Mouse (Mus musculus) splenic B cell, adult 2 months (primary cell): ENCODE data around the gene Erf.

Experiments
- DNase-seq: peaks from one replicate; pipeline ENCODE4 v3.0.0-alpha.2; 2011; ENCODE audit warnings: low read depth, low spot score
- H3K27me3 ChIP-seq: 2 replicates; pipeline ENCODE4 v1.6.1; 2012; ENCODE audit warnings: mild to moderate bottlenecking, low read length, moderate library complexity, mixed read lengths; ENCODE audit not compliant: control insufficient read depth, poor library complexity, insufficient read depth, severe bottlenecking
- H3K36me3 ChIP-seq: 2 replicates; pipeline ENCODE4 v1.6.1; 2012; ENCODE audit warnings: mild to moderate bottlenecking, low read length, moderate library complexity, mixed read lengths; ENCODE audit not compliant: control insufficient read depth, poor library complexity, insufficient read depth, severe bottlenecking

Erf gene

DNA sequence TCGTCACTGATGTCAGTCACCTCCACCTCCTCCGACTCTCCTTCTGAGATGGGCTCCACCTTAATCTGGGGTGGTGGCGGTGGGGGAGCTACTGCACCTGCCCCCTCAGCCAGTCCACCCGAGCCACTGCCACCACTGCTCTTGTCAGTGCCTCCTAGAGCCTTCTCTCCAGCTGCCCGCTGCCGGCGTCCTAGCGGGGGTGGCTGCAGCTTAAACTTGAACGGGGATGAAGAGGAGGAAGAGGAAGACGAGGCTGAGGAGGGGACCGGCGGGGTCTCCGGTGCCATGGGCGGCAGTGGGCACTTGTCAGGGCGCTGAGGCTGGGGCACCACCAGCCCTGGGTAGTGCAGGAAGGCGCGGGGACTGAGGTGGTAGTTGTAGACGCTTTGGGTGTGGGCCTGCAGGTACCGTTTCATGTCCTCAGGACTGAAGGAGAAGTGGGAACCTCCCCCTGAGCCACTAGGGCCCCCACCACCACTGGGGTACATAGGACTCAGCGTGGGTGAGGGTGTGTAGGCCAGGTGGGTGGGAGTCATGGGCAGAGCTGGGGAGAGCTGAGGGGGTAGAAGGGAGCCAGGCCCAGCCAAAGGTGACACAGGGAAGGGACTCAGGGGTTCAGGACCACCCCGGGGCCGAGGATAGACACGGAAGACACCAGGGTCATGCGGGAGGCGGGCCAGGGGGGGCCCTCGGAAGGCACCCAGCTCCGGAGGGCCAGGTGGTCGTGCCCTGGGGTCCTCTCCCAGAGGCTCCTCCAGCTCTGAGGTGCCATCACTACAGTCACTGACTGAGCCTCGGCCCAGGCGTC, 5.8 kb downstream of the Erf start:
- no peaks in the 10 kb centered on the region; the same call in 1 of the 2 replicates for H3K36me3 ChIP-seq
- DNase-seq = no peak
- H3K27me3 ChIP-seq = no peaks in the 10 kb centered on the region; the same call in 1 of the 2 replicates

DNA sequence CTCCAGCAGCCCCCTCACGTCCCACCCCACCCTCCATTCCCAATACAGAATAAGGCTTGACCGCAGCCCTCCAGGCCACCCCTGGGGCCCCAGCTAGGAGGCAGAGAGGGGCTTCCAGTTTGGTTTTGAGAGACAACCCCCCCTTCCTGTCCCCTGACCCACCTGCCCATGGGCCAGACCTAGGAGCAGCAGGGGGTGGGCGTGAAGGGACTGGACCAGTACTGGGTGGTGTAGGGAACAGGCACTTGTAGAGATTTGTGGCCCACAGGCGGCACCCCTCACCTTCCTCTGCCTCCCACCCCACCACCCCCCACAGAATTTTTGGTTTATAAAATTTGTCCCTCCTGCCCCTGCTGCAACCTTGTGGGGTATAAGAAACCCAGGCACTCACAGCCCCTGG, 7.2 kb downstream of the Erf start:
- Histone ChIP-seq H3K27me3 (no peaks in the 10 kb centered on the region), H3K36me3 (no peaks in the 10 kb centered on the region; the same call in 1 of the 2 replicates)
- DNase-seq = no peak

DNA sequence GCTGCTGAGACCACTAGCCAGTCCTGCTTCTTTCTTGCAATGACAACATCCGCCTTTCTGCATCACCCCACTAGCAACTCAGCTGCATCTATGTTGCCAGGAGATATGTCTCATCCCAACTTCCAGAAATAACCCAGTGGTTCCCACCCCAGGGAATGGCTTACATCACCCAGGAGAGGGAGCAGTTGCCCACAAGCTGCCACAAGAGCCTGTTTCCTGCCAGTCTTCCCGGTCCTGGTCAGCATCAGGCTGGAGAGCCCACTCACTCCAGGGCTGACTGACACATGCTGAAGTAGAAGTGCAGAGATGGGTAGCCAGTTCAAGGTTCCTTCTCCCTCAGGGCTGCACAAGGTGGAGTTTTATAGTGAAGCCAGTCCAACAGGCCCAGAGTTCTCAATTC, 9.5 kb downstream of the Erf start:
- Histone ChIP-seq H3K27me3 (no peaks in the 10 kb centered on the region), H3K36me3 (no peaks in the 10 kb centered on the region; the same call in 1 of the 2 replicates)
- DNase-seq = no peak

DNA sequence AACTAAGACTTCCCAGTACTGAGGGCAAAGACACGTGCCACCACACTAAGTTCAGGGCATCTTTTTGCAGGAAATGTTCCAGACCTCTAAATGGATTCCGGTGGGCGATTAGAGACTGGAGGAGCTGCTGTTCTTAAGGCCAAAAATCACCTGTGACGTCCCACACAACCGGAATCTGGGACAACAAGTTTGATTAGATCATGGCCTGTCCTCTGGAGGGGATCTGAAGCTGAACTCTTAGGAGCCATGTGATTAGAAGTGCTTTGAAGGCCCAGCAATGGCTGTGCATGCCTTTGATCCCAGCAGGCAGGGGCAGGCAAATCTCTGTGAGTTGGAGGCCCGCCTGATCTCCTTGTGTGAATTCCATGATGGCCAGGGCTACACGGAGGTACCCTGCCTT, 9.9 kb downstream of the Erf start:
- no peaks in the 10 kb centered on the region for H3K27me3 ChIP-seq
- no peak for DNase-seq
- no peaks in the 10 kb centered on the region; the same call in 1 of the 2 replicates for H3K36me3 ChIP-seq

DNA sequence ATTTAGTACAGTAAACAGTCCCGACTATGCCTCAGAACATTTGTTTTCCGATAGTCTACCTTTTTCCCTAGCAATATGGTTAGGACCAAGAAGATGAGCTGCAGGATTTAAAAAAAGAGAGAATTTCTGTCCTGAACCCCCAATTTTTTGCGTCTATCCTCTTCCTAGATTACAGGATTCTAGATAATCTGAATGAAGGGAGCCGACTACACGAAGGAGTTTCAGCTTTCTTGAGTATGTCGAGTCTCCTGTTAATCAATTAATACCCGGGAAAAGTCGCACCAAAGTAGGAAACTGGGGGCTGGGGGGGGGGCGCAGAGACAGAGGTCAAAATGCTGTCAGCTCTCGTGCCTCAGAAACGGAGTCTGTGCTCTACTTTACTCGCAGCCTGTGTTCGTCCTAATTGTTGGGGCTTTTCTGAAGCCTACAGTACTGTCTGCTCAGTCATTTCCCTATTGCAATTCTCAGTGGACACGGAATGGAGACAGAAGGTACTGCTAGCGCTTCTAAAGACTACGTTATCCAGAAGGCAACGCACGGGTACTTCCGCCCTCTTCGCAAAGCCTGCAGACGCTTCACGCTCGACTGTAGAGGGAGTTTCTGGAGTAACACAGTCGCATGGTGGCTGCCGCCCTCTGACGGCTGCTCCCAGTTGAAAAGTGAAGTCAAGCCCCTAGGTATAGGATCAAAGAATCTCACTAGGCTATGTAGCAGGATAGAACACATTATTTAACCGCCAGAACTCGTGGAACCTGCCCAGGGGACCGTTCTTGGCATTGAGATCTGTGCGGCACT, 11.5 kb downstream of the Erf start:
- Histone ChIP-seq H3K36me3 (peaks cover 2% of the 10 kb centered on the region; the same call in 1 of the 2 replicates), H3K27me3 (no peaks in the 10 kb centered on the region)
- DNase-seq = peak; percentile 96

DNA sequence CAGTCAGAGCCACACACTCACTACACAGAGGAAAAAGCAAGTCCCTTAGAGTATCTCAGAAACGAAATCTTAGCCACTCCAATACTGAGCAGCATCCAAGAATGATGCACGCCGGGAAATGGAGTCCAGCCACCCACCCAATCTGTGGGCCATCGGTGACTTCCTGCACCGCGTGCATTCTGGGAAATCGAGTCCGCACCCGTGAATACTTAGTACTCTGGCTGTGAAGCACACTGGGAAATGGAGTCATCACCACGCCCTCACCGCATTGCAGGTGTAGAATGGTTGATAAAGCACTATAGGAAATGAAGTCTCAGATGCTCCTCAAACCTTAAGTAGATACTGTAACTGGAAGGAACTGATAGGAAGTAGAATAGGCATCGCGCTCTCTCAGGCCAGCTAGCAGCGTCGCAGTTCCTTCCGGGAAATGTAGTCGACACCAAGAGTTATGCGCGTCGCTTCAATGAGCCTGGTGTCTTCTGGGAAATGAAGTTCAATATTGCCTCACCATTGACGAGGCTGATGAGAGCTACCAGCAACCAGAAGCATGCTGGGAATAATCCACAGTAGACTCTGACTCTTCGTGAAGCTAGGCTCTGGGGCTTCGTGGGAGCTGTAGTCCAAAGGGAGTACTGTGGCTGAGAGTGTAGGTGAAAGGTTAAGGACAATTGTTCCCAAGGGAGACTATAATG, 12.4 kb downstream of the Erf start:
- no peaks in the 10 kb centered on the region for H3K27me3 ChIP-seq
- peaks cover 7% of the 10 kb centered on the region for H3K36me3 ChIP-seq
- DNase-seq = peak; percentile 96

DNA sequence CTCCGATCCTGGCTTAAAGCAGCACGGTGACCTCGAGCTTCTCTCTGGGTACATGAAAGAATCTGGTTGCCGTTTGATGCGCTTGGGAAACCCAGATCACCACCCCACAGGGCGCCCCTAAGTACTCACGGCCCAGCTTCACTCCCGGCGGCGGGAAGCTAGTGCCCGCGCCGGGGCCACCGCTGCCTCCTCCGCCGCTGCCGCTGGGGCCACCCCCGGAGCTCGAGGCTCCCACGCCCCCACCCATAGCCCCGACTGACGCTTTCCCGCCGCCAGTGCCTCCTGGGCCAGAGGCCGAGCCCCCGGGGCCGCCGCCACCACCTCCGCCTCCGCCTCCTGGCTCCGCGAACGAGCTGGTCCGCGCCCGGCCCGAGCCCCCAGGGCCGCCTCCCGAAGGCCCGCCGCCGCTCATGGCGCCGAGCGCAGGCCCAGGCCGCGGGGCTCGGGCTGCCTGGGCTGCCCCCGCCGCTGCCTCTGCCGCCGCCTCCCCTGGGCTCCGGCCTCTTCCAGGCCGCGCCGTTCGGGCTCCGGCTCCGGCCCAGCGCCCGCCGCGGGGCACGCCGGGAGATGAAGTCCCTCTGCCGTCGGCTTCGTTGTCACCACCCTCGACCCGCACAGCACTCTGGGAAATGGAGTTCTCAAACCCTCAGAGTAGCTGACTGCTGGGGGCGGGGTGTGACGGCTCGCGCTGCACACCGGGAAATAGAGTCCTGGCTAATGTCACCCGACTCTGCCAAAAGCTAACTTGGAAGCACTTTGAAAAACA, 13.1 kb downstream of the Erf start, which contains the start of gene Gsk3a:
Gsk3a (minus strand) TSS at position 603 of the 766 bp plus-strand sequence.
- DNase-seq = peak; percentile 97
- peaks cover 7% of the 10 kb centered on the region for H3K36me3 ChIP-seq
- H3K27me3 ChIP-seq = no peaks in the 10 kb centered on the region

DNA sequence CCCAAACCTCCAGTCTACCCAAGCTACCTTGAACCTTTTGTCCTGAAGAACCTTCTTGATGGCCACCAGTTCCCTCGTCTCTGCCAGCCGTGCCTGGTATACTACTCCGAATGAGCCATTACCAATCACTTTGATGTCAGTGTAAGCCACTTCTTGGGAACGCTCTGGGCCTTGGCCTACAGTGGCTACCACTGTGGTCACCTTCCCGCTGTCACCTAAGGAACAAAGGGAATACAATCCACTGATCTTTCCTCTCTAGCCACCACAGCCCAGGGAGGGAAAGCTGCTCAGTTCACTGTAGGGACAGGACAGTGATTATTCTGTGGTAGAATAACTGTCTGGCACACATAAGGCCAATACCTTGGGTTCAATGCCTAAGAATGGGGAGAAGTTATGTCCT, 15.0 kb downstream of the Erf start:
- Histone ChIP-seq H3K36me3 (peaks cover 7% of the 10 kb centered on the region), H3K27me3 (no peaks in the 10 kb centered on the region)
- DNase-seq = no peak

DNA sequence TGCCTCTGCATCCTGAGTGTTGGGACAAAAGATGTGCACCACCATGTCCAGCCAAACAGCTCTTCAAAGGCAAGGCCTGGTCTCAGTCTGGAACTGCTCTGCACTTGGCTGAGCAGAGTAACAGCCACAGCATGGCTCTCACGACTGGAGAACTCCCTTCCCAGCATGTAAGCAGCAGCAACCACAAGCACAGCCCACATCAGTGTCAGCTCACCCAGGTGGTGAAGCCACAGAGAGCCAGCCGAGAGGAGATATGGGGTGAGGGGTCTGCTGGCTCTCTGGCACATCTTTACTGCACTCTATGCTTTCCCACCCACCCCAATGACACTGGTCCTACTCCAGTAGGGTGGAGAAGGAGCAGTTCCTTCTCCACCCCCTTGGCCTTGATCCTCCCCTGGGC, 17.5 kb downstream of the Erf start:
- no peak for DNase-seq
- Histone ChIP-seq H3K36me3 (peaks cover 12% of the 10 kb centered on the region), H3K27me3 (no peaks in the 10 kb centered on the region)

DNA sequence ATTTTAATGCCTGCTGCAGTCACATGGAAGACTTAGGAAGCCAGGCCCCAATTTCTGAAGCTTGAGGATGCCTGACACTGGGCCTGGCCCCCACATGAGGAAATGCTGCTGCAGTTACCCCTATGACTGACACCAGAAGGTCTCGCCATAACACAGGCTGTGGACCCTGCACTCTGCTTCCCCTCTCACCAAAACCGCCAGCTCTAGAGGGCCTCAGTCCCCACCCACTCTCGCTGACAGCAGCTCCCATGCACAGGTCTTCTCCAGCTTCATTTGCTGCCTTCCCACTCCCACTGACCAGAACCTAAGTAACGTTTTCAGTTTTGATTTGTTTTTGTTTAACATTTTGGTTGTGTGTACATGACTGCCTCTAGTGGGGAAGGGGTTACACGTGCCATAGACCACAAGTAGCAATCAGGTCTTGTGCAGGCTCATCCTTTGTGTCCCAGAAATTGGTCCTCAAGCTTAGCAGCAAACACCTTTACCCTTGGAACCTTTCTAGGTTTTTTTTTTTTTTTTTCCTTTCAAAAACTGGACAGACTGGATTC, 18.4 kb downstream of the Erf start:
- Histone ChIP-seq H3K27me3 (no peaks in the 10 kb centered on the region), H3K36me3 (peaks cover 17% of the 10 kb centered on the region)
- DNase-seq = no peak

DNA sequence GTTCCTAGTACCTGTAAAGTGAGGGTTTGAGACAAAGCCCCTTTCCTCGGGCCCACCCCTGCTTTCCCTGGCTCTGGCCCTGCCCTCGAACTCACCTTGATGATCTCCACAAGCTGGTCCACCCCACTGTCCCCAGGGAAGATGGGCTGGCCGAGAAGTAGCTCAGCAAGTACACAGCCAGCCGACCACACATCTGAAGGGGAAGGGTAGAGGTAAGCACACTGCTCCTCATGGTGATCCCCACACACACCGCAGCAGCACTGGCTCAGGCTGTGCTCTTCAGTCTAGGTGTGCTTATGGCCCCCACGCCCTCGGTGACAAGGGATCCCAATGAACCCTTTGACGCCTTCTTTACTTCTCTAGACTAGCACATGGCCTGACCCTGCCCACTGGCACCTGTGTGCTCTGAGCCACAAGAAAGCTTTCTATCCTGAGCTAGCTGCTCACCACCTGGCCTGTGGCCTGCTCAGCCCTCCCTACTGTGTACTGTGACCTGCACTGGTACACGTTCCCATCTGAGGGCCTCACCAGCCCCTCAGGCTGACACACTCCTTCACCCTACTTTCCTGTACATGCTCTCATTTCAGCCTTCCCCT, 19.8 kb downstream of the Erf start:
- Histone ChIP-seq H3K36me3 (peaks cover 19% of the 10 kb centered on the region), H3K27me3 (no peaks in the 10 kb centered on the region)
- no peak for DNase-seq

DNA sequence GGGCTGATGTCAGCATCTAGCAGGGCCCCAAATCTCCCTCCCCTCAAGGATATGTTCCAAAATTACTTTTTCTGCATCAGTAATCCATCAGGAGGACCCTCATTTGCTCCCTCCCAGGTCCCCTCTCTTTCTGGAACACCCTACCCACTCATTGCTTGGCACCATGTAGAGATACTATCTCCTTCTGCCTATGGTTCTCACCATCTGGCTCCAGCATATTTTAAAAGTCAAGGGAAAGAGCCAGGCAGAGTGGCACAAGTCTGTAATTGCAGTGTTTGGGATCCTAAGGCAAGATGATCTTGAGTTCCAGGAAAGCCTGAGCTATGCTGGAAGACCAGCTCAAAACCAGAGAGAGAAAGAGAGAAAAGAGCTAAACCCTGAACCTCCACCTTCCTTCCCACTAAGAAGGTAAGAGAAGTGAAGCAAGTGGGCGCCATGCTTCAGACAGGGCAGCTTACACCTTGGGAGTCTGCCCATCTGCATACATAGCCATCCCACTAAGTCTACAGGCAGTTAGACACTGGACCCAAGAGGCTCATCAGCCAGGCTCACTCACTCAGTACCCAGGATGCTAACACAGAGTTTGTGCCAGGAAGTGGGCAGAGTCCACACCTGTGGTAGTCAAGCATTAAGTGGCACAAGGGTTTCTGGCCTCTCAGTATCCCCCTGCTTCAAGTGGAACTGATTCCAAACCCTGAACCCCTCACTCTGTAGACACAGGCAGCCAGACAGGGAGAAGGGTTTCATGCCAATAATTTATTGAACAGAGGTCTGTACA, 22.8 kb downstream of the Erf start:
- DNase-seq = no peak
- H3K27me3 ChIP-seq = no peaks in the 10 kb centered on the region

DNA sequence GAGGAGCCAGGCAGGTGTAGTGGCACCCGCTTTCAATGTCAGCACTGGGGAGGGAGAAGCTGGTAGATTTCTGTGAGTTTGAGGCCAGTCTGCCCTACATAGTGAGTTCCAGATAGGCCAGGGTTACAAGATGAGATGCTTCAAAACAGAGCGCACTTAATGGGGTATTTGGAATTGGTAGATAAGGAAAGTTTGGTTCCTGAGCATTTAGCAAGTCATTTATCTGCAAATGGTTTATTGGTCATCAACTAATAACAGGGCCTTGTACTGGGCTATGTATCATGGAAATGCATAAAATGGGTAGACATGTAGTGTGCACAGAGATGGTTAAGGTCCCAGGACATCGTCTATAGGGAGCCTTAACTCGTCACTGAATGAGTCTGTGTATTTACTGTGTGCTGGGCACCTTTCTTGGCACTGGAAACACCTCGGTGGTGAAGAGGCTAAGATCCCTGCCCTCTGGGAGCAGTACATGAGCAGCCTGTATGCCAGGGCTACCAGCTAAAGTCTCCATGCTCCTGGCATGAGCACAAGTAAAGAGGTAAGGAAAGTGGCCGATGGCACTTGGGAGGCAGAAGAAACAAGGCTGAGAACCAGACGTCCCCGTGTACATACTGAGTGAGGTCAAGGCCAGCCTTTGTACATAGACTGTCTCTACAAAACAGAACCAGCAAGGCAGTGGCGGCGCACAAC, 28.1 kb downstream of the Erf start:
- no peaks in the 10 kb centered on the region for H3K27me3 ChIP-seq
- DNase-seq = no peak
- peaks cover 2% of the 10 kb centered on the region for H3K36me3 ChIP-seq

More for the DNA sequence above, 22.8 kb downstream of the Erf start:
- H3K36me3 ChIP-seq = peaks cover 11% of the 10 kb centered on the region
